Mouse (Mus musculus): Measurements from ENCODE around the gene Nek5. TPM values are rescaled to one million over a fixed set of nuclear protein-coding genes. Genes with fewer than 3 reads are reported as not detected.

Gene Nek5
- total RNA-seq, 2 experiments from 2014 or later = not detected

DNA sequence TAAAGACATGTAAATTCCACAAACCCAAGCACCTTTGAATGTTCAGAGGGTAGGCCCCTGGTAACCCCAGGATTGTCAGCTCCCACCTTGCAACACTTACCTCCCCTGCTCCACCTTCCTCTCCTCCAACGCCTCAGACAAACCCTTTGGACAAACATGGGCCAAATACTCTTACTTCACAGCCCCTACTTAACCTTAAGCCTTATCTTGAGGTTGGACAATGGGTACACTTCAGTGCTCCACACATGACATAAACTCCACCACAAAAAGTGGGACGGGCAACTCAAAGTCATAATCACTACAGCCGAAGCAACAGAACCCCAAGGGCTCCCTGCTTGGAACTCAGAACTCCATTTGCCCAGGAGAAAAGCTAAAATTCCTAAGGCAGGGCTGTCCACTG, 93.9 kb downstream of the Nek5 start:
- ATAC-seq (replicated peaks; ENCODE audit: low FRiP score, poor library complexity, severe bottlenecking) = no peak

DNA sequence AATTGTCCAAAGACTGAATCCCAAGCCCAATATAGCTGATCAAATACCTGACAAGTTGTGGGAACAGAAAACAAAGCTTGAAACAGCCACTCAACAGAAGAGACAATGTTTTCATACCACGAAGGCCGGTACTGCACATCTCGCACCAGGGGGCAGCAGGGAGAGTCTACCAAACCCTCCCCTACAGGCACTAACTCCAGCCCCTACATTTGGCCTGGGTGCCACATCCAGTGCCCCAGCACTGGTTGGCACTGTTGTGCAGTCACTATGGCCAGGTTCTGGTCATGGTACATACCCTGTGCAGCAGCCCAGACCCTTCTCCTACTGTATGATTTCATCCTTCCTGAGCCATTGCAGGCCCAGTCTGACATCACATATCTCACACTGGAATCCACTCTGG, 95.9 kb downstream of the Nek5 start:
- no peak for ATAC-seq (replicated peaks; ENCODE audit: low FRiP score, poor library complexity, severe bottlenecking)

DNA sequence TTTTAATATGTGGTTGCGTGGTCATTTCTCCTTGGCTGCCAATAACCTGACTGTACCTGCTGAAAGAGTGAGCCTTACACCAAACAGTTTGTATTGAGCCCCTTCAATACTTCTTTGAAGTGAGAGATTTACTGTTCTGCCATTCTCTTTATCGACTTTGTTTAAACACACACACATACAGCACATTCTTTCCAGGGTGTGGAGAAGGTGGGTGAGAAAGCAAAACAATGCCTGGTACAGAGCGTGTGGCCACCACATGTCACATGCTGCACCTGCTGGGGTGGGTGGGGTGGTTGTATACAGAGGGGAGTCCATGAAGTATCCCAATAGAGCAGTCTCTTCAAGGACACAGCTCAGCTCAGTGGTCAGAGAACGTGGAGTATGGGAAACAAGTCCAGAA, 99.6 kb downstream of the Nek5 start:
- ATAC-seq (replicated peaks; ENCODE audit: low FRiP score, poor library complexity, severe bottlenecking) = no peak

Other genes with a start within 250 kb of the Nek5 start
- not detected in 2 replicates for gene Defb9, start 239.6 kb downstream of the Nek5 start, total RNA-seq (2015; ENCODE audit: low replicate concordance)
- not detected in 2 replicates for gene Defb9, start 239.6 kb downstream of the Nek5 start, total RNA-seq (2017; ENCODE audit: low replicate concordance)
- not detected in 2 replicates for gene Defb11, start 218.6 kb downstream of the Nek5 start, total RNA-seq (2015; ENCODE audit: low replicate concordance)
- not detected in 2 replicates for gene Defb11, start 218.6 kb downstream of the Nek5 start, total RNA-seq (2017; ENCODE audit: low replicate concordance)
- gene Defb15, start 192.3 kb downstream of the Nek5 start, total RNA-seq (2015; ENCODE audit: low replicate concordance) = not detected in 2 replicates
- gene Defb15, start 192.3 kb downstream of the Nek5 start, total RNA-seq (2017; ENCODE audit: low replicate concordance) = not detected in 2 replicates
- not detected in 2 replicates for gene Defb35, start 186.7 kb downstream of the Nek5 start, total RNA-seq (2015; ENCODE audit: low replicate concordance)
- not detected in 2 replicates for gene Defb35, start 186.7 kb downstream of the Nek5 start, total RNA-seq (2017; ENCODE audit: low replicate concordance)
- gene Defb13, start 178.3 kb downstream of the Nek5 start, total RNA-seq (2015; ENCODE audit: low replicate concordance) = not detected in 2 replicates
- not detected in 2 replicates for gene Defb13, start 178.3 kb downstream of the Nek5 start, total RNA-seq (2017; ENCODE audit: low replicate concordance)
- not detected in 2 replicates for gene Fam90a1a, start 166.3 kb downstream of the Nek5 start, total RNA-seq (2015; ENCODE audit: low replicate concordance)
- gene Fam90a1a, start 166.3 kb downstream of the Nek5 start, total RNA-seq (2017; ENCODE audit: low replicate concordance) = not detected in 2 replicates
- gene Ccdc70, start 155.3 kb downstream of the Nek5 start, total RNA-seq (2015; ENCODE audit: low replicate concordance) = not detected in 2 replicates
- not detected in 2 replicates for gene Ccdc70, start 155.3 kb downstream of the Nek5 start, total RNA-seq (2017; ENCODE audit: low replicate concordance)
- 8.6 and 11.3 TPM in 2 replicates for gene Atp7b, start 64.7 kb downstream of the Nek5 start, total RNA-seq (2015; ENCODE audit: low replicate concordance)
- gene Atp7b, start 64.7 kb downstream of the Nek5 start, total RNA-seq (2017; ENCODE audit: low replicate concordance) = 4.5 and 8.5 TPM in 2 replicates
- 3.2 and 5.4 TPM in 2 replicates for gene Alg11, start 64.3 kb downstream of the Nek5 start, total RNA-seq (2015; ENCODE audit: low replicate concordance)
- 4.7 and 28.4 TPM in 2 replicates for gene Alg11, start 64.3 kb downstream of the Nek5 start, total RNA-seq (2017; ENCODE audit: low replicate concordance)
- gene Nek3, start 41.4 kb upstream of the Nek5 start, total RNA-seq (2015; ENCODE audit: low replicate concordance) = 18.9 and 45.0 TPM in 2 replicates
- 39.0 and 46.9 TPM in 2 replicates for gene Nek3, start 41.4 kb upstream of the Nek5 start, total RNA-seq (2017; ENCODE audit: low replicate concordance)
- 292 and 294 TPM in 2 replicates for gene Ckap2, start 60.8 kb upstream of the Nek5 start, total RNA-seq (2015; ENCODE audit: low replicate concordance)
- 270 and 283 TPM in 2 replicates for gene Ckap2, start 60.8 kb upstream of the Nek5 start, total RNA-seq (2017; ENCODE audit: low replicate concordance)
- gene Vps36, start 67.8 kb upstream of the Nek5 start, total RNA-seq (2015; ENCODE audit: low replicate concordance) = 7.1 and 7.2 TPM in 2 replicates
- gene Vps36, start 67.8 kb upstream of the Nek5 start, total RNA-seq (2017; ENCODE audit: low replicate concordance) = 6.0 and 6.1 TPM in 2 replicates
- not detected in 2 replicates for gene Thsd1, start 102.3 kb upstream of the Nek5 start, total RNA-seq (2015; ENCODE audit: low replicate concordance)
- gene Thsd1, start 102.3 kb upstream of the Nek5 start, total RNA-seq (2017; ENCODE audit: low replicate concordance) = 0.13 TPM in 1 of 2 replicates, not detected in the other
- not detected in 2 replicates for gene Tpte, start 158.4 kb upstream of the Nek5 start, total RNA-seq (2015; ENCODE audit: low replicate concordance)
- not detected in 2 replicates for gene Tpte, start 158.4 kb upstream of the Nek5 start, total RNA-seq (2017; ENCODE audit: low replicate concordance)

Measured in erythroid progenitor cell, adult 5-6 weeks (primary cell).